Mouse (Mus musculus): Measurements from ENCODE around the gene Ehd2.

Ehd2 gene

GRCm38 (mm10) chr7:15907971-15908590 lies 59.3 kb downstream of the Ehd2 start:
- DNase-seq (ENCODE audit: low spot score), result no peak

DNA sequence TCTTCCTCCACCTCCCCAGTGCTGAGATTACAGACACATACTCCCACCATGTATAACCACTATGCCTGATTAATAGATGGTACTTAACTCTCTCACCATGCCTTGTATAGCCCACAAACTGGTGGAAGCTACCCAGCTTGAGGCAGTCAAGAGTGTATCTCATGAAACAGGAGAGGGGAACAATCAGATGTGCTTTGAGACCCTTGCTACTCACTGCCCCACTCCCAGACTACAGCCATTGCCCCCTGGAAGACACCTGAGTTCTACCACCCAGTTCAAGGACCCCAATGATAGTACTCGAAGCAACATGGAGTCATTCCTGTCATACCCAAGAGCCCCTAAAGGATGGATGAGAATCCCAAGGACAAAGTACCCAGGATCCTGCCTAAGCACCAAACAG lies 60.8 kb downstream of the Ehd2 start:
- DNase-seq (ENCODE audit: low spot score), result no peak

DNA sequence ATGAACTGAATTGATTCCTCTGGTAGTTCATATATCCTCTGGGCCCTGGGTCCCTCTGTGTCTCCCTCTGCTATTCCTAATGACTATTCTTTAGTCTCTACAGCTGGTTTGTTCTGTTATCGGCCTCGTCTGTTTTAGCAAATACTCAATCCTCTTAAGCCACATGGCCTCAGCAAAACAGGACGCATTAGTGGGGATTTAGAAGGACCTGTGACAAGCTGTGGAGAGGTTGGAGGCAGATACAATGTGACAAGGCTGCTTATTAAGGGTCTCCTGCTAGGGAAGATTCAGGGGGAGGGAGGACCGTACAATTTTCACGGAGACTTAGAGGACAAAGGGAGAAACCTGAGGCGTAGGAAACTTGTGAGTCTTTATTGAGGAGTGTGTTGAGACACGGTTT lies 61.5 kb downstream of the Ehd2 start:
- no peak for DNase-seq (ENCODE audit: low spot score)

GRCm38 (mm10) chr7:15901366-15902048 lies 65.9 kb downstream of the Ehd2 start:
- DNase-seq (ENCODE audit: low spot score), result no peak

Data from layer of hippocampus, adult 9-10 months (tissue).